Mouse (Mus musculus): ENCODE results near the gene Tfr2. TPM values are rescaled to one million over a fixed set of nuclear protein-coding genes. Genes with fewer than 3 reads are reported as not detected.

The Tfr2 gene
- polyA plus RNA-seq, 1 experiment from 2014 or later = 157 TPM

DNA sequence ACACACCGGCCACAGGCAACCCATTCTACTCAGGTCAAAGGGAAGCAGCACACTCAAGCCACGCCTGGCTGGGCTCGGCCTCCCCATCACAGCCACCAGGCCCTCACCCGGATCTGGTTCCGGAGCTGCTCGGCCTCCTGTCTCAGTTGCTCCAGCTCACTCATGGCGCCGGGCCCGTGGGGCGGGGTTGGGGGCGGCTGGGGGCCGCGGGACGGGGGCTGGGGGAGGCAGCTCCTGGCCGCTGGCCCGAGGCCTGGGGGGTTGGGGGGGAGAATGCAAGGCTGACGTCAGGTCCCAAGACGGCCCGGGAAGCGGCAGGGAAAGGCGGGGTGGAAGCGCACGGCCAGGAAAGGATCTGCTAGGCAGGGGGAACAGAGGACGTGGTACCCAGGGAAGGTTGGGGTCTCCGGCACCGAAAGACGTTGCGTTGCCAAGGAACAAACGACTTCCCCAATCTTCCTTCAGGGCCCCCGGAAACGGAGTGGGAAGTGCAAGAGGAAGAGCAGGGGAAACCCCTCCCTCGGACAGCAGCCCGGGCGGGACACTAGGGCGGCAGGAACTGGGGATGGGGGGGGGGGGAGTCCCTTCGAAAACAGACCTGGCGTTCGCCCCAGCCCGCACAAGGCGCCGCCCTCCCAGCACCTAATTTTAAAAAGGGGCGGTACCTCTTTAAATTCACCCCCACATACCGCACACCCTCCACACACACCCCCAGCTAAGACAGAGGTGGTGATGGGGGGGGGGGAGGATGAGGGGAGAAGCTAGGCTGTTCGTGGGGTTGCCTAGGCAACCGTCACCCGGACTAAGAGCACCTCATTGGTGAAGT, 38.8 kb upstream of the Tfr2 start:
- DNase-seq = peak; percentile 74
- peak; percentile 7; the same call in 1 of the 2 replicates for ATAC-seq
- peaks cover 16% of the 10 kb centered on the region for H3K4me1 ChIP-seq (ENCODE audit: insufficient read depth)
- H3K9me3 ChIP-seq (ENCODE audit: low read length) = no peaks in the 10 kb centered on the region
- peaks cover 45% of the 10 kb centered on the region for H3K36me3 ChIP-seq (replicated peaks; ENCODE audit: insufficient read depth, low read length)
- no peak for TF ChIP-seq CTCF (IDR thresholded peaks at IDR 0.05; ENCODE audit: low read depth)
- TF ChIP-seq EP300 (IDR thresholded peaks at IDR 0.05; ENCODE audit: low read depth) = no peak
- peak overlapping the region; percentile 96 for H3K4me3 ChIP-seq (ENCODE audit: low read depth, low read length)
- no peaks in the 10 kb centered on the region for H3K27me3 ChIP-seq (ENCODE audit: insufficient read depth, low read length)
- H3K9ac ChIP-seq (replicated peaks) = peak overlapping the region; percentile 92
- peak overlapping the region; percentile 94 for H3K27ac ChIP-seq (ENCODE audit: low read depth)
- 5% methylated on average over 44 of the region's 46 CpGs for WGBS (ENCODE audit: insufficient replicate concordance)
- peak overlapping the region; percentile 90 for H3K4me2 ChIP-seq (ENCODE audit: low read depth, low read length)

DNA sequence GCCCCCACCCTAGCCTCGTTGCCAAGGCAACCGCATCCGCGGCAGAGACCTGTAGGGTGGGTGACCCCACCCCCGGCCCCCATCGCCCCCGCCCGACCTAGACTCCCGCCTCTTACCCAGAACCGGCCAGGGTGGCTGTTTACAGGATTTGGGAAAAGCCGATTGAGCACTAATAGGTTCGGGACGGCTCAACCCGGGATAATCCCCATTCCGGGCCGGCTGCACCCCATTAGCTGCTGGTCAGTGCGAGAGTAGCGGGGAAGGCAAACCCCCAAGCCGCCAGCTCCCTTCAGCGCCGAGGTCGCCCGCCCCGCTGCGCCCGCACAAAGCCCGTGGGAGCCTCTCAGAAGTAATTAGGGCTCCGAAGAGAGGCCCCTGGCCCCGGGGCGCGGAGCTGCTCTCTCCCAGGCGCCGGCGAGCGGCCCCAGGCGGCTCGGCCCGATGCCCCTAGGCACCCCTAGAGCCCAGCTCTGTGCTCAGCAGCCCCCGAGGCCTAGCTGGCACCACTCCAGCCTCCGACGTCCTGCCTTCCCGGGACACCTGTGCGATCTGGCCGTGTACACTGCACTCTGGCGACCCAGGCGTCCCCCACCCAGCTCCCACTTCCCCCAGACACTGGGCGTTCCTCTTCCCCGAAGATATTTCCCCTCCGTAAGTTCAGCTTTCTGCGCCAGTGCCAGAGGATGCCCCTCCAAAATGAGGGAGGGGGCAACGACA, 38.1 kb upstream of the Tfr2 start:
- ATAC-seq (peak; percentile 2; the same call in 1 of the 2 replicates), DNase-seq (peak; percentile 73)
- Histone ChIP-seq H3K27me3 (ENCODE audit: insufficient read depth, low read length) (no peaks in the 10 kb centered on the region), H3K27ac (ENCODE audit: low read depth) (peak overlapping the region; percentile 94), H3K9me3 (ENCODE audit: low read length) (no peaks in the 10 kb centered on the region), H3K9ac (replicated peaks) (peak overlapping the region; percentile 92), H3K4me1 (ENCODE audit: insufficient read depth) (peaks cover 12% of the 10 kb centered on the region), H3K4me2 (ENCODE audit: low read depth, low read length) (peak overlapping the region; percentile 90), H3K36me3 (replicated peaks; ENCODE audit: insufficient read depth, low read length) (peaks cover 38% of the 10 kb centered on the region), H3K4me3 (ENCODE audit: low read depth, low read length) (peak overlapping the region; percentile 96)
- TF ChIP-seq EP300 (IDR thresholded peaks at IDR 0.05; ENCODE audit: low read depth) = no peak
- no peak for TF ChIP-seq CTCF (IDR thresholded peaks at IDR 0.05; ENCODE audit: low read depth)
- WGBS (ENCODE audit: insufficient replicate concordance) = under 1% methylated on average over 45 of the region's 51 CpGs

GRCm38 (mm10) chr5:137532131-137532807, 37.4 kb upstream of the Tfr2 start:
- Histone ChIP-seq H3K4me2 (ENCODE audit: low read depth, low read length) (peak overlapping the region; percentile 90), H3K27me3 (ENCODE audit: insufficient read depth, low read length) (no peaks in the 10 kb centered on the region), H3K9me3 (ENCODE audit: low read length) (no peaks in the 10 kb centered on the region), H3K4me1 (ENCODE audit: insufficient read depth) (peaks cover 12% of the 10 kb centered on the region), H3K4me3 (ENCODE audit: low read depth, low read length) (peak overlapping the region; percentile 96), H3K36me3 (replicated peaks; ENCODE audit: insufficient read depth, low read length) (peaks cover 32% of the 10 kb centered on the region), H3K9ac (replicated peaks) (peak overlapping the region; percentile 92), H3K27ac (ENCODE audit: low read depth) (peak overlapping the region; percentile 94)
- DNase-seq = peak; percentile 51
- TF ChIP-seq EP300 (IDR thresholded peaks at IDR 0.05; ENCODE audit: low read depth) = no peak
- no peak for TF ChIP-seq CTCF (IDR thresholded peaks at IDR 0.05; ENCODE audit: low read depth)
- WGBS (ENCODE audit: insufficient replicate concordance) = under 1% methylated on average over 19 of the region's 19 CpGs
- no peak for ATAC-seq

DNA sequence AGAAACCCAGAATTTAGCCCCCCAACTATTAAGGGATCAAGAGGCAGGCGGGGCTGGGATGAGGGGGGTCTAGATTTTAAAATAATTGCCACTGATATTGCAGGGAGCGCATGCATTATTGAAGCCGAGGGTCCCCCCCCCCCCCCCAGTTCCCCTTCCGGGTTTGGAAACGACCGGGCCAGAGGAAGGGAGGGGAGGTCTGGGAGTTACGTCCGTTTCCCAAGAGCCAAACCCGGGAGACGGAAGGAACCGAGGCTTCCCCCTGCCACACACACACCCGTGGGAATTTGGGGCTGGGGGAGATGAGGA, 36.9 kb upstream of the Tfr2 start:
- H3K4me1 ChIP-seq (ENCODE audit: insufficient read depth) = peaks cover 12% of the 10 kb centered on the region
- H3K27ac ChIP-seq (ENCODE audit: low read depth) = peak overlapping the region; percentile 94
- H3K36me3 ChIP-seq (replicated peaks; ENCODE audit: insufficient read depth, low read length) = peaks cover 27% of the 10 kb centered on the region
- WGBS (ENCODE audit: insufficient replicate concordance) = 0% methylated on average over 10 of the region's 12 CpGs
- no peaks in the 10 kb centered on the region for H3K27me3 ChIP-seq (ENCODE audit: insufficient read depth, low read length)
- DNase-seq (no peak), ATAC-seq (peak; percentile 43)
- H3K9me3 ChIP-seq (ENCODE audit: low read length) = no peaks in the 10 kb centered on the region
- H3K4me2 ChIP-seq (ENCODE audit: low read depth, low read length) = peak overlapping the region; percentile 90
- TF ChIP-seq EP300 (IDR thresholded peaks at IDR 0.05; ENCODE audit: low read depth) (no peak), CTCF (IDR thresholded peaks at IDR 0.05; ENCODE audit: low read depth) (no peak)
- peak overlapping the region; percentile 92 for H3K9ac ChIP-seq (replicated peaks)
- H3K4me3 ChIP-seq (ENCODE audit: low read depth, low read length) = peak overlapping the region; percentile 96

GRCm38 (mm10) chr5:137533117-137533827, 36.4 kb upstream of the Tfr2 start, which contains the start of the genes Epo and Gnb2:
TSS of gene Epo (minus strand) at chr5:137533242.
TSS of gene Gnb2 (minus strand) at chr5:137533510.
- Histone ChIP-seq H3K4me3 (ENCODE audit: low read depth, low read length) (peak within 1 kb of the TSS; percentile 96), H3K9ac (replicated peaks) (peak within 1 kb of the TSS; percentile 92), H3K36me3 (replicated peaks; ENCODE audit: insufficient read depth, low read length) (peaks cover 22% of the 10 kb centered on the region), H3K9me3 (ENCODE audit: low read length) (no peaks in the 10 kb centered on the region), H3K27me3 (ENCODE audit: insufficient read depth, low read length) (no peaks in the 10 kb centered on the region), H3K4me2 (ENCODE audit: low read depth, low read length) (peak within 1 kb of the TSS; percentile 90), H3K4me1 (ENCODE audit: insufficient read depth) (peaks cover 12% of the 10 kb centered on the region), H3K27ac (ENCODE audit: low read depth) (peak within 1 kb of the TSS; percentile 94)
- 1% methylated on average over 30 of the region's 40 CpGs for WGBS (ENCODE audit: insufficient replicate concordance)
- TF ChIP-seq CTCF (IDR thresholded peaks at IDR 0.05; ENCODE audit: low read depth) (no peak), EP300 (IDR thresholded peaks at IDR 0.05; ENCODE audit: low read depth) (peak; percentile 79; the same call in 1 of the 2 replicates)
- DNase-seq (peak; percentile 99), ATAC-seq (peak; percentile 88)
